Mouse (Mus musculus) thymus, adult 2 months (tissue): ENCODE results near the gene Tspan17. TPM values are rescaled to one million over a fixed set of nuclear protein-coding genes. Genes with fewer than 3 reads are reported as not detected.

Experiments used
- DNase-seq: peaks from one replicate; pipeline ENCODE4 v3.0.0; 2021
- H3K27ac ChIP-seq: fragments of 200-500 bp; 2 replicates; pipeline ENCODE4 v1.5.1; 2012; ENCODE audit warnings: low read length, control low read depth; ENCODE audit not compliant: control insufficient read depth, insufficient read depth
- H3K27me3 ChIP-seq: fragments of 200-500 bp; 2 replicates; pipeline ENCODE4 v1.6.1; 2012; ENCODE audit warnings: mild to moderate bottlenecking, low read length, moderate library complexity, mixed read lengths; ENCODE audit not compliant: control insufficient read depth, insufficient read depth
- H3K36me3 ChIP-seq: fragments of 200-500 bp; 2 replicates; pipeline ENCODE4 v1.6.1; 2012; ENCODE audit warnings: mild to moderate bottlenecking, low read length, moderate library complexity; ENCODE audit not compliant: control insufficient read depth, insufficient read depth
- H3K4me1 ChIP-seq: fragments of 200-500 bp; replicated peaks from 2 replicates; pipeline ENCODE4 v1.6.1; 2012; ENCODE audit warnings: low read length; ENCODE audit not compliant: control insufficient read depth, insufficient read depth
- H3K4me3 ChIP-seq: fragments of 200-500 bp; 2 replicates; pipeline ENCODE4 v1.5.1; 2012; ENCODE audit warnings: mild to moderate bottlenecking, low read length, control low read depth, moderate library complexity; ENCODE audit not compliant: control insufficient read depth, insufficient read depth
- CTCF ChIP-seq: fragments of 200-500 bp; IDR thresholded peaks from 2 replicates; pipeline ENCODE4 v1.5.1; 2012; ENCODE audit warnings: mild to moderate bottlenecking, control low read depth, low read length, moderate library complexity, borderline replicate concordance; ENCODE audit not compliant: control insufficient read depth, poor library complexity, insufficient read depth; ENCODE audit errors: extremely low read depth
- POLR2A ChIP-seq: fragments of 200-500 bp; IDR thresholded peaks from 2 replicates; pipeline ENCODE4 v1.6.1; 2012; ENCODE audit warnings: mild to moderate bottlenecking, low read length, control low read depth, moderate library complexity; ENCODE audit not compliant: control insufficient read depth, poor library complexity, insufficient read depth; ENCODE audit errors: extremely low read depth
- WGBS: fragments of 180-500 bp; shearing (Covaris S2); methylation state at CpG from one replicate; pipeline ENCODE4 v1.1.7; 2018; 5-methylcytosine and 5-hydroxymethylcytosine counted together
- polyA plus RNA-seq: library from polyadenylated mRNA; depleted of rRNA; stranded (reverse); fragments of >200 nt; gene quantifications from 2 replicates; pipeline ENCODE4 v1.2.3, GENCODE M21; 2012

Tspan17 gene
- polyA plus RNA-seq, 1 experiment: 6.4 TPM

- no peak for DNase-seq
- peaks cover 6% of the 10 kb centered on the region for H3K4me1 ChIP-seq
- no peak within 1 kb of the TSS for H3K4me3 ChIP-seq
- H3K36me3 ChIP-seq: no peaks in the 10 kb centered on the region
- WGBS: 9% methylated on average over 29 of the region's 29 CpGs
- no peak for TF ChIP-seq POLR2A
- TF ChIP-seq CTCF: no peak
- no peak within 1 kb of the TSS for H3K27ac ChIP-seq
- H3K27me3 ChIP-seq: peaks cover 7% of the 10 kb centered on the region; the same call in 1 of the 2 replicates
Observed at GRCm38 (mm10) chr13:54749864-54750411, 39.2 kb upstream of the Tspan17 start, which contains the start of gene Gprin1. TSS of gene Gprin1 (minus strand) at chr13:54749874.

- WGBS: 6% methylated on average over 8 of the region's 8 CpGs
- TF ChIP-seq CTCF (no peak), POLR2A (no peak)
- peaks cover 7% of the 10 kb centered on the region; the same call in 1 of the 2 replicates for H3K27me3 ChIP-seq
Observed at GRCm38 (mm10) chr13:54750699-54751098, 38.5 kb upstream of the Tspan17 start.

DNA sequence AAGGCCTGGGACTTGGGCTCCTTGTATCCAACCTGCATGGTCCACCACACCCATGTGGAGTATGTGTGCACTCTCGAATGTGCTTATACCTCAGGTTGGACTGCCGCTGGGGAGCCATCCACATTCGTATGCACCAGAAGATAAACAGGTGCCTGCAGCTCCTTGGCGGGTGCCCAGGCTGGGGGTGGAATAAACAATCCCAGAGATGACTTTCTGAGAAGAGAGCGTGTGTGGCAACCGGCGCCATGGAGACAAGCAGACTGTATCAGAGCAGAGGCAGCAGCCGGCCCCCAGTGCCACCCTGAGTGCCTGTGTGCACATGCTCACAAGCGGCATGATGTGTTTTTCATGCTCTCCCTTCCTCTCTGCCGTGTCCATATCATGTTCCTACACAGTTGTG lies 36.5 kb upstream of the Tspan17 start:
- Histone ChIP-seq H3K27ac (no peak overlapping the region), H3K36me3 (no peaks in the 10 kb centered on the region), H3K4me1 (peaks cover 6% of the 10 kb centered on the region), H3K4me3 (no peak overlapping the region), H3K27me3 (peaks cover 7% of the 10 kb centered on the region; the same call in 1 of the 2 replicates)
- DNase-seq: no peak
- TF ChIP-seq CTCF (no peak), POLR2A (no peak)
- WGBS: 76% methylated on average over 10 of the region's 10 CpGs

More at GRCm38 (mm10) chr13:54750699-54751098, 38.5 kb upstream of the Tspan17 start:
- H3K27ac ChIP-seq: no peak overlapping the region
- H3K36me3 ChIP-seq: no peaks in the 10 kb centered on the region
- H3K4me1 ChIP-seq: peaks cover 6% of the 10 kb centered on the region
- H3K4me3 ChIP-seq: no peak overlapping the region
- DNase-seq: no peak

GRCm38 (mm10) chr13:54753733-54754132 lies 35.4 kb upstream of the Tspan17 start:
- WGBS: 74% methylated on average over 6 of the region's 6 CpGs
- H3K4me1 ChIP-seq: peaks cover 12% of the 10 kb centered on the region

DNA sequence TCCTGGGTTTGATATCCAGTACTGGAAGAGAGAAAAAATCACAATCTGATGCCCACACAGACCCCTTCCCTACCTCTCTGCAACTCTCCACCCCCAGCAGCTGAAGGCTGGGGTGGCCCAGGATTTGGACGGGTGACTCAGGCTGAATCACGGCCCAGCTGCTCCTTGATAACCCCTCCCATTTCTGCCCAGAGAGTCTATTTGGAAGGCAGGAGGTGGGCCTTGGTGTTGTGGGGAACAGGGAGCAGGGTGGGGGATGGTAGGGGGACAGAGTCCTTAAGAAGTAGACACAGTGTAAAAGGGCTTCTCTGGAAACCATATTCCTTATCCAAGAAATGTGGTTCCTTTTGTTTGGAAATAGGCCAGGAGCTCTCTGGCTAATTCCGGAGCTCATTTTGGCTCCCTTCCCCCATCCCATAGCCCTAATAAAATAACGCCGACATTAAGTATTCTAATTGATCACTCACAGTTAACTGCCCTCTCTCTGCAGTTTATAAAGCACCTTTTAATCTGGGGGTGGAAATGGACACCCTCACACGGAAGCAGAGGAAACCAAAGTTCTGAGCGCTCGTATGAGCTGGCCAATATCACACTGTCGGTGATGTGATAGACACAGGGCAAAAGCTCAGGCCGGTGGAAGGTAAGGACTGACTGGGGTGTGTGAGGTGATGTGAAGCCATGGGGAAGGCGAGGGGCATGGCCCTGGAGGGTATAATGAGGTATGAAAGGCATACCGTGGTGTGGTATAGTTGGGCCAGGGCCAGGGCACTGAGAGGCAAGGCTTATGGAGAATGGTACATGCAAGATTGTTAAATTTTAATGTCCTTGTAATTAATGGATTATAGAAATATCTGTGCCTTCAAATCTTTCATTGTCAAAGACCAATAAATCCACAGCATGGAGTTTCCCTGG lies 34.8 kb upstream of the Tspan17 start:
- 50% methylated on average over 12 of the region's 12 CpGs for WGBS
- H3K4me3 ChIP-seq: no peak overlapping the region
- H3K4me1 ChIP-seq: peaks cover 12% of the 10 kb centered on the region
- H3K27me3 ChIP-seq: peaks cover 6% of the 10 kb centered on the region; the same call in 1 of the 2 replicates
- no peak for DNase-seq
- H3K27ac ChIP-seq: no peak overlapping the region
- TF ChIP-seq CTCF (no peak), POLR2A (no peak)
- no peaks in the 10 kb centered on the region for H3K36me3 ChIP-seq

More at GRCm38 (mm10) chr13:54753733-54754132, 35.4 kb upstream of the Tspan17 start:
- DNase-seq: no peak
- TF ChIP-seq CTCF (no peak), POLR2A (no peak)
- Histone ChIP-seq H3K36me3 (no peaks in the 10 kb centered on the region), H3K4me3 (no peak overlapping the region), H3K27me3 (peaks cover 7% of the 10 kb centered on the region; the same call in 1 of the 2 replicates), H3K27ac (no peak overlapping the region)

DNA sequence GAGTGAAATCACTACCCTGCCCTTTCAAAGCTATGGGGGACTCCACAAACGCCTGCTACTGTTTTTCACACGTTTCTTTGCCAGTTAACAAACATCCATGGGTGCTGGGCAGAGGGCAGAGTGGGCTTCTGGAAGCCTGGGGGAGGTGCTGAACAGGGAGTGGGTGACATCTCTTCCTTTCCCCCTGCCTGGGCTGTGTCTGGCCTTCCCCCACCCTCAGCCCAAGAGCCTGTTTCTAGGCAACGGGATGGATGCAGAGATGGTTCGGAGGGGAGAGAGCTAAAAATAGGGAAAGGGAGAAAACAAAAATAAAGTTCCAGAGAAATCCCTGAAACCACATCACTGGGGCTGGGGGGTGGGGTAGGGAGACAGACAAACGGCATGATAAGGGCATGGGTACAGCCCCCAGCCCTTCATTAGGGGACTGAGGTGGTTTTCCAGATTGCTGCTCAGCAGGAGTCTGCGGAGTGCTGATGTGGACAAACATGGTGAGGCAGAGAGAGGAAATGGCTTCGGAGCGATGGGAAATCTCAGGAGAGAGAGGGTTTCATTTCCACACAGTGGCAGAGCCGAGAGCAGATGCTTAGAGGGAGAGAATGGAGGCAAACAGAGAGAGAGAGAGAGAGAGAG lies 33.9 kb upstream of the Tspan17 start:
- no peak overlapping the region for H3K4me3 ChIP-seq
- TF ChIP-seq POLR2A (no peak), CTCF (no peak)
- H3K27ac ChIP-seq: no peak overlapping the region
- DNase-seq: no peak
- no peaks in the 10 kb centered on the region for H3K36me3 ChIP-seq
- peaks cover 2% of the 10 kb centered on the region; the same call in 1 of the 2 replicates for H3K27me3 ChIP-seq
- WGBS: 36% methylated on average over 9 of the region's 9 CpGs
- H3K4me1 ChIP-seq: peaks cover 6% of the 10 kb centered on the region
